Mouse (Mus musculus) megakaryocyte, embryonic 14.5 days (primary cell): ENCODE data around the gene Syt2.

Experiments
- FLI1 ChIP-seq: IDR thresholded peaks from 2 replicates; pipeline ENCODE4 v1.6.1; 2012; ENCODE audit warnings: low read length, inconsistent platforms, mixed read lengths
- GATA1 ChIP-seq: IDR thresholded peaks from 3 replicates; pipeline ENCODE4 v1.6.1; 2012; ENCODE audit warnings: mixed read lengths, low read length, inconsistent platforms, borderline replicate concordance

DNA sequence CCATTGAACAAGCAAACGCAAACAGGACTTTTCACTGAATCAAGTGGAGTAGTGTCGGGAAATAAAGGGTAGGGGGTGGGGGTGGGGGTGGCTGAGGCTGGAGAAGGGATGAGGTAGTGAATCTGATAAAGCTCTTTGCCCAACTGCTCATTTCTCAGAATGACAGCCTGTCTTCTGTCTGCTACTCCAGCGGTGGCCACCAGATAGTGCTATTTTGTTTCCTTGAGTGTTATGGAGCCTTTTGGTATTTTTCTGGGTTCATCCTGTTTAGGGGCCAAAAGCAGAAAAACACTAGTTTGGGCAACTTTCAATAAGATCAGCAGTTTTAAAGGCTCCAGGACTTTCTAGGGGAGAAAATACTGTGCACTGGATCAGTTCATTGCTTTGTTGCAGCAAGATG lies 9.8 kb upstream of the Syt2 start:
- TF ChIP-seq GATA1 = no peak
- no peak for TF ChIP-seq FLI1
